Mouse (Mus musculus): ENCODE measurements around the gene Art4. TPM values are rescaled to one million over a fixed set of nuclear protein-coding genes. Genes with fewer than 3 reads are reported as not detected.

Art4 gene
- polyA plus RNA-seq, 1 experiment = 0.11 TPM

DNA sequence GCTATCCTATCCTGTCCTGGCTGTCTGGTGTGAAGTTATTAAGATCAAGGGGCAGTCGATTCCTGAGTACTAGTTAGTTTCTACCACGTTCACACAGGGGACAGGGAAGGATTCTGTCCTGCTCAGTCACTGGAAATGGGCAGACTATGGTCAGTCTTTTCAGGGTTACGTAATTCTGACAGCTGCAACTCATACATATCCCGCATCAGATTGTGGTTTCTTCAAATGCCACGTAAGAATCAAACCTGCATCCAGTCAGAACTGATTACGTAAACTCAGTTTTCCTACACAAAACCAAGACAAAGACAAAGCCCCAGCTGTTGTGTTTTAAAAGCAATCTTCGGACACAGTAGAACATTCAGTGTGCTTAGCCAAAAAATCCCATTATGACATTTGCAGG, 42.2 kb downstream of the Art4 start:
- no peak overlapping the region for H3K4me3 ChIP-seq (ENCODE audit: low read depth, low read length)
- TF ChIP-seq POLR2A (IDR thresholded peaks at IDR 0.05; ENCODE audit: low read depth, low read length) = no peak
- TF ChIP-seq CTCF (IDR thresholded peaks at IDR 0.05; ENCODE audit: extremely low read depth, insufficient read length, insufficient replicate concordance, low read depth, low read length) = no peak
- no peak overlapping the region for H3K27ac ChIP-seq (ENCODE audit: insufficient read depth, low read depth, low read length)
- H3K36me3 ChIP-seq (ENCODE audit: control insufficient read depth, insufficient read depth, low read length) = peaks cover 55% of the 10 kb centered on the region
- 88% methylated on average over 7 of the region's 7 CpGs for WGBS
- H3K27me3 ChIP-seq (ENCODE audit: control insufficient read depth, insufficient read depth, low read length) = no peaks in the 10 kb centered on the region
- H3K4me1 ChIP-seq (ENCODE audit: control insufficient read depth, insufficient read depth, insufficient read length, low read length) = peaks cover 10% of the 10 kb centered on the region

DNA sequence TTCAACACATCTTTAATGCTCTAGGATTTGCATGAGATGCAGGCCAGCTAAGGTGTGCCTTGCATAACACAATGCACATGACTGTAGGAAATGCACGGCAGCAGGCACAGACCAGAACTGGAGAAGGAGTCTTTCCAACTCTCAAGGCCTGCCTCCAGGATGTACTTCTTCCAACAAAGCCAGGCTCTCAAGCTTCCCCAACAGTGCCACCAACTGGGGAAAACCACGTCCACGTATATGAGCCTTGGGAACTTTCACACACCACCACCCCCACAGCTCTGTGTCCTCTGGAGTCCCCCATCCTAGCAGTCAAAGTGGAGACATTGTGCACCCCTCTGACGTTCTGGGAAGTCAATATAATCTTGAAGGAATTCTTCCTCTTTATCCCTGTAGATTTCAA, 44.4 kb downstream of the Art4 start:
- Histone ChIP-seq H3K36me3 (ENCODE audit: control insufficient read depth, insufficient read depth, low read length) (peaks cover 44% of the 10 kb centered on the region), H3K27ac (ENCODE audit: insufficient read depth, low read depth, low read length) (no peak overlapping the region), H3K27me3 (ENCODE audit: control insufficient read depth, insufficient read depth, low read length) (no peaks in the 10 kb centered on the region), H3K4me1 (ENCODE audit: control insufficient read depth, insufficient read depth, insufficient read length, low read length) (peaks cover 19% of the 10 kb centered on the region), H3K4me3 (ENCODE audit: low read depth, low read length) (no peak overlapping the region)
- WGBS = 15% methylated on average over 4 of the region's 4 CpGs
- TF ChIP-seq POLR2A (IDR thresholded peaks at IDR 0.05; ENCODE audit: low read depth, low read length) (no peak), CTCF (IDR thresholded peaks at IDR 0.05; ENCODE audit: extremely low read depth, insufficient read length, insufficient replicate concordance, low read depth, low read length) (no peak)

DNA sequence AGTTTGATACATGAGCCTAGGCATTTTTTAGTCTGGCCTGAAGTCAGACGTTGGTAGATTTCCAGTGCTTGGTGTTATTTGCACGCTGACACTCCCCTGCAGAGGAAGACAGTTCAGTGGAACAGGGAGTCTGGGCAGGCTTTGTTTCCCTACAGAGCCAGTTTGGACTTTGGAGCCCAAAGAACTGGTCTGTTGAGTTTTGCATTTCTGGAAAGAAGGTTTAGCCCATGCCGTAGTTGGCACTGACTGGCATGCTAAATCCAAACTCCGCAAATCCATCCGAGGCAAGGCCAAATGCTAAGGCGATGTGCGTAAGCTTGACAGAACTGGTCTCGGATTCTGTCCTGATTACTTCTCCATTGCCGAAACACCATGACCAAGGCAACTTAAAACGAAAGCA, 46.3 kb downstream of the Art4 start:
- WGBS = 34% methylated on average over 10 of the region's 10 CpGs
- Histone ChIP-seq H3K4me1 (ENCODE audit: control insufficient read depth, insufficient read depth, insufficient read length, low read length) (peaks cover 21% of the 10 kb centered on the region), H3K4me3 (ENCODE audit: low read depth, low read length) (peak overlapping the region; percentile 24; the same call in 1 of the 2 replicates), H3K27ac (ENCODE audit: insufficient read depth, low read depth, low read length) (peak overlapping the region; percentile 22), H3K36me3 (ENCODE audit: control insufficient read depth, insufficient read depth, low read length) (peaks cover 27% of the 10 kb centered on the region), H3K27me3 (ENCODE audit: control insufficient read depth, insufficient read depth, low read length) (no peaks in the 10 kb centered on the region)
- no peak for TF ChIP-seq CTCF (IDR thresholded peaks at IDR 0.05; ENCODE audit: extremely low read depth, insufficient read length, insufficient replicate concordance, low read depth, low read length)
- no peak for TF ChIP-seq POLR2A (IDR thresholded peaks at IDR 0.05; ENCODE audit: low read depth, low read length)

DNA sequence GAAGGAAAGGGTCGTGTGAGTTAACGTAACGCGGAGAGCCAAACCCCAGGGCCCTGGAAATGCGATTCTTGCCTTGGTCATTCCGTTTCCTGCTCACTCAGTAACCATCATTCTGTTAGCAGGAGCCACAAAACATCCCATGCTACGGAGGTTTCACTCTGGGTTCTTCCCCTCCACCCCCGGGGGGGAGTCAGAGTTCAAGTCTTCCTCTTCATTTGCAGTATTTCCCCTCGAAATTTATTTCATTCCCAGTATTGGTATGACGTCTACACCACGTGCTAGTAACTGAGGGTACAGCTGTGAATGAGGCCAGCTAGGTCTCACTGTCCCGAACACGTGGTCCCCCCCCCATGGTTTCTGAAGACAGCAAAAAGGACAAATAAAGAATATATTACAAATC, 47.9 kb downstream of the Art4 start:
- Histone ChIP-seq H3K36me3 (ENCODE audit: control insufficient read depth, insufficient read depth, low read length) (peaks cover 17% of the 10 kb centered on the region), H3K27ac (ENCODE audit: insufficient read depth, low read depth, low read length) (peak overlapping the region; percentile 74), H3K27me3 (ENCODE audit: control insufficient read depth, insufficient read depth, low read length) (no peaks in the 10 kb centered on the region), H3K4me3 (ENCODE audit: low read depth, low read length) (peak overlapping the region; percentile 57), H3K4me1 (ENCODE audit: control insufficient read depth, insufficient read depth, insufficient read length, low read length) (peaks cover 25% of the 10 kb centered on the region)
- no peak for TF ChIP-seq POLR2A (IDR thresholded peaks at IDR 0.05; ENCODE audit: low read depth, low read length)
- TF ChIP-seq CTCF (IDR thresholded peaks at IDR 0.05; ENCODE audit: extremely low read depth, insufficient read length, insufficient replicate concordance, low read depth, low read length) = no peak
- 20% methylated on average over 13 of the region's 13 CpGs for WGBS

DNA sequence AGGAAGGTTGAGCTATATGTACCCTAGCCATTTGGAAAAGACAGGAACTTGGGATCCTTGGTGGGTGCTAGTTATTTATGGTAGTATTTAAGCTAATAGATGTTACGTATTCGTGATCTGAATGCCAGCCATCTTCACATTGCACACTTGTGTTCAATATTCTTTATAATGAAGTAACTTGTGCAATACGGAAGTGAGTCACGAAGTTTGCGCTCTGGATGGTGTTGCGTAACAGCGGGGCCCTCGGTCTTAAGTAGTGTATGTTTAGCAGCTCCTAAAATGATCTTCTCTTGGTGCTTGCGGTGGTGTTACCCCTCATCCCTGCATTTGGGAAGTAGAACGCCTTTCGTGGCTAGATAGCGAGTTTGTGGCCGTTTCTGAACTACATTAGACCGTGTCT, 48.5 kb downstream of the Art4 start:
- Histone ChIP-seq H3K4me3 (ENCODE audit: low read depth, low read length) (peak overlapping the region; percentile 91), H3K27me3 (ENCODE audit: control insufficient read depth, insufficient read depth, low read length) (no peaks in the 10 kb centered on the region), H3K4me1 (ENCODE audit: control insufficient read depth, insufficient read depth, insufficient read length, low read length) (peaks cover 25% of the 10 kb centered on the region; the same call in 1 of the 2 replicates), H3K27ac (ENCODE audit: insufficient read depth, low read depth, low read length) (peak overlapping the region; percentile 87), H3K36me3 (ENCODE audit: control insufficient read depth, insufficient read depth, low read length) (peaks cover 11% of the 10 kb centered on the region)
- WGBS = 3% methylated on average over 14 of the region's 14 CpGs
- no peak for TF ChIP-seq POLR2A (IDR thresholded peaks at IDR 0.05; ENCODE audit: low read depth, low read length)
- no peak for TF ChIP-seq CTCF (IDR thresholded peaks at IDR 0.05; ENCODE audit: extremely low read depth, insufficient read length, insufficient replicate concordance, low read depth, low read length)

DNA sequence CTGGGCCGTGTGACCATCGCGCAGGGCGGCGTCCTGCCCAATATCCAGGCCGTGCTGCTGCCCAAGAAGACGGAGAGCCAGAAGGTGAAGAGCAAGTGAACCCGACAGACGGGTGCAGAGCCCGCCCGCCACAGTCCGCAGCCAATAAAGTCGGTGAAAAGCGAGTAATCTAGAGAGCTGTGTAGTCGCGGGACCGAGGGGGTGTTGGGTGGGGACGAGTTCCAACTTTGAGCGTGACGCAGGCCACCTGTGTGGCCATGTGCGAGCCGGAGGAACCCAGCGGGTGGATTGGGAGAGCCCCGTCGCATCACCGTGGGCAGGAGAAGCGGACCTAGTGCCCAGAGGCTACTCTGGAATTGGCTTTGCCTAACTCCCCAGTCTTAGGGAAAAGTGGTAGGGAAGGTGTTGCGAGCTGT, 48.9 kb downstream of the Art4 start:
- peak overlapping the region; percentile 91 for H3K4me3 ChIP-seq (ENCODE audit: low read depth, low read length)
- peak overlapping the region; percentile 87 for H3K27ac ChIP-seq (ENCODE audit: insufficient read depth, low read depth, low read length)
- TF ChIP-seq POLR2A (IDR thresholded peaks at IDR 0.05; ENCODE audit: low read depth, low read length) (no peak), CTCF (IDR thresholded peaks at IDR 0.05; ENCODE audit: extremely low read depth, insufficient read length, insufficient replicate concordance, low read depth, low read length) (no peak)
- H3K36me3 ChIP-seq (ENCODE audit: control insufficient read depth, insufficient read depth, low read length) = peaks cover 7% of the 10 kb centered on the region
- H3K27me3 ChIP-seq (ENCODE audit: control insufficient read depth, insufficient read depth, low read length) = no peaks in the 10 kb centered on the region
- peaks cover 25% of the 10 kb centered on the region; the same call in 1 of the 2 replicates for H3K4me1 ChIP-seq (ENCODE audit: control insufficient read depth, insufficient read depth, insufficient read length, low read length)
- WGBS = under 1% methylated on average over 28 of the region's 28 CpGs

DNA sequence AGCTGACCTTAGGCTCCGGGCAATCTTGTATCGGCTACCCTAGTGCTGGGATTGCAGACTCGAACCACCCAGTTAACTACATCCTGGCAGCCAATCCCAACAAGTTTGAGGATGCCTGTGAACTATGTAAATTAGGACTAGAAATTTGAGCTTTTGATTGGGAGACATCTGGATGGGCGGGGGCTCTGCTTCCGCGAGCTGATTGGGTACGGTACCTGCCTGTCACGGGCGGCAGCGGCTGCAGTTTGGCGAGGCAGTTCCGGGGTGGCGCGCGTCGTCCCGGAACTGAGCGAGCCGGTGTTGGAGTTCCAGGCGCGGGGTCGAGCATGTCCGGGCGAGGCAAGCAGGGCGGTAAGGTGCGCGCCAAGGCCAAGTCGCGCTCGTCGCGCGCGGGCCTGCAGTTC, 49.5 kb downstream of the Art4 start, which contains the start of gene H2afj:
Gene H2afj, plus strand, starts transcription at position 231 of the 404 bp plus-strand sequence.
- Histone ChIP-seq H3K36me3 (ENCODE audit: control insufficient read depth, insufficient read depth, low read length) (peaks cover 4% of the 10 kb centered on the region), H3K27ac (ENCODE audit: insufficient read depth, low read depth, low read length) (peak within 1 kb of the TSS; percentile 96), H3K4me1 (ENCODE audit: control insufficient read depth, insufficient read depth, insufficient read length, low read length) (peaks cover 25% of the 10 kb centered on the region; the same call in 1 of the 2 replicates), H3K27me3 (ENCODE audit: control insufficient read depth, insufficient read depth, low read length) (no peaks in the 10 kb centered on the region), H3K4me3 (ENCODE audit: low read depth, low read length) (peak within 1 kb of the TSS; percentile 91)
- WGBS = under 1% methylated on average over 34 of the region's 34 CpGs
- TF ChIP-seq POLR2A (IDR thresholded peaks at IDR 0.05; ENCODE audit: low read depth, low read length) = peak; percentile 66
- TF ChIP-seq CTCF (IDR thresholded peaks at IDR 0.05; ENCODE audit: extremely low read depth, insufficient read length, insufficient replicate concordance, low read depth, low read length) = no peak

All from small intestine, adult 2 months (tissue).